Mouse (Mus musculus): Measurements from ENCODE around the gene Syf2. TPM values are rescaled to one million over a fixed set of nuclear protein-coding genes. Genes with fewer than 3 reads are reported as not detected.
A peak's percentile ranks its signal among the peaks of the same experiment; 100 is the strongest.

Syf2 gene
- total and polyA plus RNA-seq, 3 experiments, result 94.6 to 165 (median 103) TPM

DNA sequence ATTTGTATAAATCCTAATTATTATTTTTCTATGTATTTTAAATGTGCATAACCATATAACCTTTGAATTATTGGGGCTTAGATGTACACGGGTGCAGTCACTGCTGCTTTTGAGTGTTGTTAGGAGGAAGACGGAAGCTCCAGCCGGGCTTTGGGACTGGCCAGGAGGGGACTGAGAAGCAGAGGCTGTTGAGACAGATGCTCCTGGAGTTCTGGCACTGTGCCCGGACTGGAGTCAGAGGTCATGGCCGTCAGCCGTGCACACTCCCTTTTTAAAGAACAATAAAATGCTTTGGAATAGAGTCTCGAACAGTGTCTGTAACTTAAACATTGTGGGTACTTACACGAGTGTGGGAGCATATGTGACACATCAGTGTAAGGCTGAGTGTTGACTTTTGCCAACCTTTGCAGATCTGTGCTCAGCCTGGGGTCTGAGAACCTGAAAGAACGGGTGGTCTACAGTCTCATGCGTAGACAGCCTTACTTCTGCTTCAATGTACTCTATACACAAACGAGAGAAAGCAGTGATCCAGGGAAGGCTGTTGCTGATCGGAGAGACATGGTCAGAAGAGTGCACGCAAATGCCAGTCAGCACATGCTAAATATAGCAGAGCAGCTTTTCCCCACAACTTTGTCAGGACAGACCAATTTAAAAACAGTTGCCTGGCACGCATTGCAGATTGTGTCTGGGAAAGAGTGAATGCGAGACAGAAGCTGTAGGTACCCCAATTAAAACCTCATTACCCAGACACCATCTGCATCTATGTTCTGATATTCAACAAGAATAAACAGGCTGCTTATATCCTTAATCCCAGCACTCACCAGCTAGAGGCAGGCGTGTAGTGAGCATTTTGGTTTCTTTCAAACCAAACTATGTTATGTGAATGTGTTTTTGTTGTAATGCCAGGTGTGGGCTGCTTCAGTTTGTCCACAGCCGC lies 6.8 kb downstream of the Syf2 start:
- Histone ChIP-seq H3K9me3 (replicated peaks; ENCODE audit: insufficient read depth, low read length) (no peaks in the 10 kb centered on the region), H3K4me3 (ENCODE audit: control insufficient read depth in 1 of 2, insufficient read depth in 1 of 2, low read depth in 2 of 2, low read length in 2 of 2) (no peak overlapping the region), H3K27ac (ENCODE audit: control insufficient read depth, low read depth, low read length) (no peak overlapping the region), H3K36me3 (ENCODE audit: control insufficient read depth in 1 of 2, insufficient read depth in 2 of 2, low read length in 2 of 2) (peaks cover 0 to 8% of the 10 kb centered on the region in 2 experiments; a peak in 2 of 4 replicates), H3K79me2 (ENCODE audit: control insufficient read depth, insufficient read depth, low read length, poor library complexity) (no peaks in the 10 kb centered on the region; the same call in 1 of the 2 replicates), H3K27me3 (ENCODE audit: control insufficient read depth in 1 of 2, insufficient read depth in 2 of 2, low read length in 2 of 2) (peaks cover 2 to 3% of the 10 kb centered on the region in 2 experiments; a peak in 2 of 4 replicates), H3K9ac (ENCODE audit: control insufficient read depth, low read depth, low read length, poor library complexity, severe bottlenecking) (no peak overlapping the region), H3K4me1 (ENCODE audit: control insufficient read depth in 1 of 2, insufficient read depth in 2 of 2, low read length in 2 of 2) (no peaks in the 10 kb centered on the region)
- TF ChIP-seq POLR2AphosphoS2 (IDR thresholded peaks at IDR 0.05; ENCODE audit: low read length) (0 out of 2 replicates have a peak, but pooled peaks have one; percentile 43), MAFK (IDR thresholded peaks at IDR 0.05; ENCODE audit: borderline replicate concordance, low read depth, low read length) (no peak)
- no peak for DNase-seq (ENCODE audit: low read depth, low spot score)

DNA sequence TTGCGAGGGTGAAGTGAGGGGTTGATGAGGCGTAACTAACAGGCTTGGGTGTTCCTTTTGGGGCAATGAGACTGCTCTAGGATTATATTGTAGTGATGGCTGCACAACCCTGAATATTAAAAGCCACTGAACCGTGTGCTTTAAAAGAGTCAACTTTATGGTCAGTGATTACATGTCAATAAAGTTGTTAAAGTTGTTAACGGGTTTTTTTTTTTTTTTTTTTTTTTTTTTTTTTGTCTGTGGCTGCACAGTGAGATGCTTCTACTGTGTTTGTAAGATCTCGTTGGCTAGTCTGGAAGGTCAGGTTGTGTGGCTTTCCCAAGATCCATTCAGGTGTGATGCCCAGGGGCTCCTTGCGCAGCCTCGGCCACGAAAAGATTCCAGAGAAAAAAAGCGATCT lies 9.2 kb downstream of the Syf2 start:
- no peaks in the 10 kb centered on the region for H3K9me3 ChIP-seq (replicated peaks; ENCODE audit: insufficient read depth, low read length)
- no peak overlapping the region for H3K9ac ChIP-seq (ENCODE audit: control insufficient read depth, low read depth, low read length, poor library complexity, severe bottlenecking)
- H3K27me3 ChIP-seq (ENCODE audit: control insufficient read depth in 1 of 2, insufficient read depth in 2 of 2, low read length in 2 of 2), result peaks cover 3 to 4% of the 10 kb centered on the region in 2 experiments; a peak in 3 of 4 replicates
- H3K36me3 ChIP-seq (ENCODE audit: control insufficient read depth in 1 of 2, insufficient read depth in 2 of 2, low read length in 2 of 2), result peaks cover 0 to 5% of the 10 kb centered on the region in 2 experiments; a peak in 2 of 4 replicates
- H3K27ac ChIP-seq (ENCODE audit: control insufficient read depth, low read depth, low read length), result no peak overlapping the region
- DNase-seq (ENCODE audit: low read depth, low spot score), result no peak
- TF ChIP-seq ZNF384 (IDR thresholded peaks at IDR 0.05; ENCODE audit: low read depth, low read length) (peak; percentile 74), EP300 (IDR thresholded peaks at IDR 0.05; ENCODE audit: low read depth in 1 of 2, low read length in 2 of 2) (no peak), KAT2A (conservative IDR thresholded peaks at IDR 0.05; ENCODE audit: low read depth, low read length) (no peak), POLR2AphosphoS2 (IDR thresholded peaks at IDR 0.05; ENCODE audit: low read length) (no peak)
- H3K4me3 ChIP-seq (ENCODE audit: control insufficient read depth in 1 of 2, insufficient read depth in 1 of 2, low read depth in 2 of 2, low read length in 2 of 2), result no peak overlapping the region
- H3K4me1 ChIP-seq (ENCODE audit: control insufficient read depth in 1 of 2, insufficient read depth in 2 of 2, low read length in 2 of 2), result no peaks in the 10 kb centered on the region
- no peaks in the 10 kb centered on the region for H3K79me2 ChIP-seq (ENCODE audit: control insufficient read depth, insufficient read depth, low read length, poor library complexity)

DNA sequence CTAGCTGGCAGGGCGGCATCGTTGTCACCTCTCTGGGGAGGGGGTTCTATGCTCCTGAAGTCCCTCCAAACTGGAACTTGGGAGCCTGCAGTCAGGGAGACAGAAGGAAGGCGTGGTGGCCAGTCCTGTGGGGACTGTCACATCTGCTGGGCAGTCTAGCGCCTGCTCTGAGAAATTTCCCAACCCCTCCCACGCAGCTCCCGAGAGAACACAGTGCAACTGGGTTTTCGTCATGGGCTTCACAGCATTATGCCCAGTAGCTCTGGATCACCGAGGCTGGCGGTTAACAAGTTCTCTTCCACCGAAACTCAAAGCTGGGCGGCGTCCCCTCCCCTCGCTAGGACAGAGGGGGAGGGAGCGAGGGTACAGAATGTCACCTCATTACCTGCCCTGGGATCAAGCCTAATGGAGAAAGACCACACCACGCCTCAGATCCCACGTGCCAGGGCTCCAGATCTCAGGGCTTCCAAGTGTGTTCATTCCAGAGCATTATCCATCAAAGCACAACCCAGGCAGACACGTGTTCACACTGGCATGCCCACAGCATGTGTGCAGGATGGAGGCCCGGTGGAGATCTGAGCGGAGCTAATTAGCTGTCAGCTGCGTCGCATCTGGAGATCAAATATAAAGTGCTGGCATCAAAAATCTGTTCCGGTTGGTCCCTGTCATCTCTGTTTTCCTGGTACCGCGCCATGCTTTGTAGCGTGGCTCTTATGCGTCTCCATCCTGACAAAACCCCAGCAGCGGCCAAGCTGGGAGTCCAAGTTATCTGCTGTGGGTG lies 13.2 kb downstream of the Syf2 start:
- no peaks in the 10 kb centered on the region for H3K4me1 ChIP-seq (ENCODE audit: control insufficient read depth in 1 of 2, insufficient read depth in 2 of 2, low read length in 2 of 2)
- no peak for DNase-seq (ENCODE audit: low read depth, low spot score)

More for the DNA sequence above, 13.2 kb downstream of the Syf2 start:
- H3K27ac ChIP-seq (ENCODE audit: control insufficient read depth, low read depth, low read length), result no peak overlapping the region
- H3K9ac ChIP-seq (ENCODE audit: control insufficient read depth, low read depth, low read length, poor library complexity, severe bottlenecking), result no peak overlapping the region
- TF ChIP-seq MEF2A (IDR thresholded peaks at IDR 0.05; ENCODE audit: extremely low read depth, insufficient replicate concordance, low read depth, low read length, poor library complexity, severe bottlenecking) (no peak), MYB (IDR thresholded peaks at IDR 0.05; ENCODE audit: low read depth, low read length) (no peak)
- no peaks in the 10 kb centered on the region for H3K9me3 ChIP-seq (replicated peaks; ENCODE audit: insufficient read depth, low read length)
- H3K36me3 ChIP-seq (ENCODE audit: control insufficient read depth in 1 of 2, insufficient read depth in 2 of 2, low read length in 2 of 2), result no peaks in the 10 kb centered on the region
- H3K79me2 ChIP-seq (ENCODE audit: control insufficient read depth, insufficient read depth, low read length, poor library complexity), result no peaks in the 10 kb centered on the region
- no peak overlapping the region for H3K4me3 ChIP-seq (ENCODE audit: control insufficient read depth in 1 of 2, insufficient read depth in 1 of 2, low read depth in 2 of 2, low read length in 2 of 2)
- peaks cover 3 to 4% of the 10 kb centered on the region in 2 experiments; a peak in 3 of 4 replicates for H3K27me3 ChIP-seq (ENCODE audit: control insufficient read depth in 1 of 2, insufficient read depth in 2 of 2, low read length in 2 of 2)

Measured in MEL (cell line).